Mouse (Mus musculus) midbrain, embryonic 16.5 days (tissue): ENCODE measurements around the gene Colca2. TPM values are rescaled to one million over a fixed set of nuclear protein-coding genes. Genes with fewer than 3 reads are reported as not detected.
A peak's percentile ranks its signal among the peaks of the same experiment; 100 is the strongest.

Experiments used
- ATAC-seq: fragments of 200-750 bp; cut with Nextera tagmentation; 2 replicates; pipeline ENCODE4 v1.8.0; 2017; ENCODE audit warnings: moderate TSS enrichment
- H3K27ac ChIP-seq: fragments of 300-500 bp; sonication (generic); 2 replicates; pipeline ENCODE4 v1.5.1; 2014; ENCODE audit warnings: mild to moderate bottlenecking, low read length, mixed read lengths
- H3K27me3 ChIP-seq: fragments of 300-500 bp; sonication (generic); 2 replicates; pipeline ENCODE4 v1.6.1; 2014; ENCODE audit warnings: low read depth, low read length, mixed read lengths; ENCODE audit not compliant: control insufficient read depth, insufficient read depth
- H3K36me3 ChIP-seq: fragments of 300-500 bp; sonication (generic); 2 replicates; pipeline ENCODE4 v1.6.1; 2014; ENCODE audit warnings: mild to moderate bottlenecking, low read length, moderate library complexity, mixed read lengths; ENCODE audit not compliant: control insufficient read depth, insufficient read depth
- H3K4me1 ChIP-seq: fragments of 300-500 bp; sonication (generic); 2 replicates; pipeline ENCODE4 v1.6.1; 2014; ENCODE audit warnings: mild to moderate bottlenecking, low read length, mixed read lengths; ENCODE audit not compliant: control insufficient read depth, insufficient read depth
- H3K4me2 ChIP-seq: fragments of 300-500 bp; sonication (generic); 2 replicates; pipeline ENCODE4 v1.6.1; 2014; ENCODE audit warnings: mild to moderate bottlenecking, low read length, mixed read lengths
- H3K4me3 ChIP-seq: fragments of 300-500 bp; sonication (generic); 2 replicates; pipeline ENCODE4 v1.5.1; 2014; ENCODE audit warnings: low read depth, mild to moderate bottlenecking, low read length, moderate library complexity, mixed read lengths
- H3K9ac ChIP-seq: fragments of 300-500 bp; sonication (generic); 2 replicates; pipeline ENCODE4 v1.6.1; 2014; ENCODE audit warnings: low read depth, low read length, mixed read lengths
- H3K9me3 ChIP-seq: fragments of 300-500 bp; sonication (generic); replicated peaks from 2 replicates; pipeline ENCODE4 v1.6.1; 2014; ENCODE audit warnings: mild to moderate bottlenecking, low read length, mixed read lengths; ENCODE audit not compliant: control insufficient read depth, poor library complexity, severe bottlenecking
- WGBS: fragments of 180-500 bp; shearing (Covaris S2); extraction: QIAGEN DNeasy Blood & Tissue Kit; methylation state at CpG from one replicate; pipeline ENCODE4 v1.1.7; 2014; 5-methylcytosine and 5-hydroxymethylcytosine counted together
- polyA plus RNA-seq: library from polyadenylated mRNA; unstranded; fragments of >200 nt; fragmentation: Nextera tagmentation; extraction: Ambion mirVana; gene quantifications from 2 replicates; pipeline ENCODE4 v1.2.1, GENCODE M21; 2015

The Colca2 gene
- polyA plus RNA-seq, 1 experiment from 2014 or later: 0.38 TPM

- Histone ChIP-seq H3K4me1 (peaks cover 9% of the 10 kb centered on the region), H3K9ac (no peak overlapping the region), H3K36me3 (no peaks in the 10 kb centered on the region), H3K4me2 (peak overlapping the region; percentile 1; the same call in 1 of the 2 replicates), H3K4me3 (no peak overlapping the region), H3K9me3 (no peaks in the 10 kb centered on the region), H3K27ac (peak overlapping the region; percentile 41; the same call in 1 of the 2 replicates), H3K27me3 (no peaks in the 10 kb centered on the region)
- 50% methylated on average over 12 of the region's 12 CpGs for WGBS
- ATAC-seq: peak; percentile 83
Observed at GRCm38 (mm10) chr9:51238741-51239385, 39.5 kb downstream of the Colca2 start.

GRCm38 (mm10) chr9:51232163-51232562, 46.2 kb downstream of the Colca2 start:
- Histone ChIP-seq H3K4me3 (no peak overlapping the region), H3K27ac (no peak overlapping the region), H3K36me3 (no peaks in the 10 kb centered on the region), H3K9me3 (no peaks in the 10 kb centered on the region), H3K27me3 (no peaks in the 10 kb centered on the region), H3K4me2 (no peak overlapping the region), H3K9ac (no peak overlapping the region), H3K4me1 (no peaks in the 10 kb centered on the region)
- no peak for ATAC-seq
- WGBS: 96% methylated on average over 8 of the region's 8 CpGs

- H3K4me1 ChIP-seq: no peaks in the 10 kb centered on the region
- H3K27ac ChIP-seq: no peak overlapping the region
- 93% methylated on average over 4 of the region's 4 CpGs for WGBS
- no peak overlapping the region for H3K9ac ChIP-seq
- ATAC-seq: no peak
- no peaks in the 10 kb centered on the region for H3K36me3 ChIP-seq
- H3K4me2 ChIP-seq: no peak overlapping the region
- H3K27me3 ChIP-seq: no peaks in the 10 kb centered on the region
- no peaks in the 10 kb centered on the region for H3K9me3 ChIP-seq
- H3K4me3 ChIP-seq: no peak overlapping the region
Observed at GRCm38 (mm10) chr9:51230701-51231389, 47.5 kb downstream of the Colca2 start.

- Histone ChIP-seq H3K4me3 (no peak overlapping the region), H3K9ac (no peak overlapping the region), H3K36me3 (no peaks in the 10 kb centered on the region), H3K4me1 (no peaks in the 10 kb centered on the region), H3K9me3 (no peaks in the 10 kb centered on the region), H3K27me3 (no peaks in the 10 kb centered on the region), H3K4me2 (no peak overlapping the region), H3K27ac (no peak overlapping the region)
- no peak for ATAC-seq
- WGBS: 86% methylated on average over 5 of the region's 5 CpGs
Observed at GRCm38 (mm10) chr9:51225636-51226166, 52.7 kb downstream of the Colca2 start.

Other genes with a start within 250 kb of the Colca2 start
- gene Btg4, start 217.7 kb downstream of the Colca2 start, polyA plus RNA-seq: not detected in 2 replicates
- 1.1 and 1.2 TPM in 2 replicates for gene Layn, start 201.5 kb downstream of the Colca2 start, polyA plus RNA-seq
- 1.2 and 1.3 TPM in 2 replicates for gene 4833427G06Rik, start 176.5 kb downstream of the Colca2 start, polyA plus RNA-seq
- 0.03 TPM in 1 of 2 replicates, not detected in the other for gene Gm32742, start 113.1 kb downstream of the Colca2 start, polyA plus RNA-seq
- 0.11 and 0.16 TPM in 2 replicates for gene Pou2af1, start 64.9 kb downstream of the Colca2 start, polyA plus RNA-seq
- gene 1810046K07Rik, start 50.3 kb upstream of the Colca2 start, polyA plus RNA-seq: not detected in 2 replicates